Mouse (Mus musculus) kidney, postnatal 0 days (tissue): Measurements from ENCODE around the gene Dmrtc2. TPM values are rescaled to one million over a fixed set of nuclear protein-coding genes. Genes with fewer than 3 reads are reported as not detected.
"Not testable (repeated sequence)": the region's sequence is repeated elsewhere in the genome, so short reads cannot be mapped to it uniquely, and the experiment has no call there.

Experiments
- ATAC-seq: fragments of 200-750 bp; cut with Nextera tagmentation; replicated peaks from 2 replicates; pipeline ENCODE4 v1.8.0; 2017; ENCODE audit warnings: low read depth, moderate number of reproducible peaks, moderate TSS enrichment, moderate library complexity; ENCODE audit not compliant: low FRiP score
- DNase-seq: peaks from one replicate; pipeline ENCODE4 v3.0.0-alpha.2; 2016; ENCODE audit warnings: low spot score
- H3K27ac ChIP-seq: fragments of 300-500 bp; sonication (generic); 2 replicates; pipeline ENCODE4 v1.5.1; 2014; ENCODE audit warnings: mild to moderate bottlenecking
- H3K27me3 ChIP-seq: fragments of 300-500 bp; sonication (generic); 2 replicates; pipeline ENCODE4 v1.6.1; 2014; ENCODE audit warnings: low read length, mixed read lengths; ENCODE audit not compliant: insufficient read depth
- H3K36me3 ChIP-seq: fragments of 300-500 bp; sonication (generic); 2 replicates; pipeline ENCODE4 v1.6.1; 2014; ENCODE audit warnings: low read length, mixed read lengths; ENCODE audit not compliant: insufficient read depth
- H3K4me1 ChIP-seq: fragments of 300-500 bp; sonication (generic); replicated peaks from 2 replicates; pipeline ENCODE4 v1.6.1; 2014; ENCODE audit warnings: antibody characterized with exemption, low read length, mixed read lengths; ENCODE audit not compliant: insufficient read depth
- H3K4me2 ChIP-seq: fragments of 300-500 bp; sonication (generic); 2 replicates; pipeline ENCODE4 v1.6.1; 2014; ENCODE audit warnings: mild to moderate bottlenecking, low read length, moderate library complexity, mixed read lengths
- H3K4me3 ChIP-seq: fragments of 300-500 bp; sonication (generic); replicated peaks from 2 replicates; pipeline ENCODE4 v1.5.1; 2014; ENCODE audit warnings: low read depth, low read length
- H3K9ac ChIP-seq: fragments of 300-500 bp; sonication (generic); 2 replicates; pipeline ENCODE4 v1.6.1; 2014; ENCODE audit warnings: low read depth, low read length
- H3K9me3 ChIP-seq: fragments of 300-500 bp; sonication (generic); replicated peaks from 2 replicates; pipeline ENCODE4 v1.6.1; 2016; ENCODE audit warnings: low read length, inconsistent platforms, mixed read lengths
- CTCF ChIP-seq: IDR thresholded peaks from 2 replicates; pipeline ENCODE4 v1.5.1; 2016; ENCODE audit warnings: antibody characterized with exemption, low read depth, mild to moderate bottlenecking, moderate library complexity
- WGBS: fragments of 180-500 bp; shearing (Covaris S2); extraction: QIAGEN DNeasy Blood & Tissue Kit; methylation state at CpG from one replicate; pipeline ENCODE4 v1.1.7; 2014; 5-methylcytosine and 5-hydroxymethylcytosine counted together
- polyA plus RNA-seq: library from polyadenylated mRNA; unstranded; fragments of >200 nt; fragmentation: Nextera tagmentation; extraction: Ambion mirVana; gene quantifications from 2 replicates; pipeline ENCODE4 v1.2.1, GENCODE M21; 2015

The Dmrtc2 gene
- 0.12 and 0.19 TPM in 2 replicates for polyA plus RNA-seq

- Histone ChIP-seq H3K27me3 (no peaks in the 10 kb centered on the region), H3K4me3 (no peak within 1 kb of the TSS), H3K27ac (no peak within 1 kb of the TSS), H3K36me3 (no peaks in the 10 kb centered on the region), H3K9me3 (no peaks in the 10 kb centered on the region), H3K9ac (no peak within 1 kb of the TSS), H3K4me2 (no peak within 1 kb of the TSS), H3K4me1 (no peaks in the 10 kb centered on the region)
- 56% methylated on average over 38 of the region's 41 CpGs for WGBS
- no peak for TF ChIP-seq CTCF
- ATAC-seq (no peak), DNase-seq (no peak)
Measured at GRCm38 (mm10) chr7:24869532-24870165, at the start of gene Dmrtc2, which contains the start of gene Lypd4. Gene Dmrtc2, plus strand, starts transcription at chr7:24870057. Gene Lypd4, minus strand, starts transcription at chr7:24869941.

- Histone ChIP-seq H3K4me2 (no peak overlapping the region), H3K4me1 (no peaks in the 10 kb centered on the region), H3K27me3 (no peaks in the 10 kb centered on the region), H3K27ac (no peak overlapping the region), H3K36me3 (no peaks in the 10 kb centered on the region), H3K4me3 (no peak overlapping the region), H3K9ac (no peak overlapping the region), H3K9me3 (no peaks in the 10 kb centered on the region)
- DNase-seq, result no peak
- TF ChIP-seq CTCF, result no peak
- WGBS, result 60% methylated on average over 7 of the region's 7 CpGs
- no peak for ATAC-seq
Measured at GRCm38 (mm10) chr7:24824452-24824851, 45.4 kb upstream of the Dmrtc2 start.

- Histone ChIP-seq H3K36me3 (no peaks in the 10 kb centered on the region), H3K27me3 (no peaks in the 10 kb centered on the region), H3K9ac (no peak overlapping the region), H3K9me3 (no peaks in the 10 kb centered on the region), H3K27ac (no peak overlapping the region), H3K4me2 (no peak overlapping the region), H3K4me3 (no peak overlapping the region), H3K4me1 (no peaks in the 10 kb centered on the region)
- no peak for TF ChIP-seq CTCF
- ATAC-seq, result no peak
- 88% methylated on average over 4 of the region's 4 CpGs for WGBS
- DNase-seq, result no peak
Measured at GRCm38 (mm10) chr7:24827181-24827580, 42.7 kb upstream of the Dmrtc2 start.

- not testable (repeated sequence) for DNase-seq, H3K4me2 ChIP-seq, H3K27me3 ChIP-seq, H3K4me3 ChIP-seq, H3K9me3 ChIP-seq, H3K4me1 ChIP-seq, H3K9ac ChIP-seq, H3K27ac ChIP-seq, H3K36me3 ChIP-seq
- peak; percentile 40; the same call in 1 of the 2 replicates for ATAC-seq
- WGBS, result 53% methylated on average over 11 of the region's 13 CpGs
Measured at GRCm38 (mm10) chr7:24838732-24839409, 31.0 kb upstream of the Dmrtc2 start.

GRCm38 (mm10) chr7:24839410-24839808, 30.4 kb upstream of the Dmrtc2 start:
- Histone ChIP-seq H3K9me3 (no peaks in the 10 kb centered on the region), H3K27ac (no peak overlapping the region), H3K4me2 (no peak overlapping the region), H3K9ac (no peak overlapping the region), H3K27me3 (no peaks in the 10 kb centered on the region), H3K4me1 (no peaks in the 10 kb centered on the region), H3K36me3 (no peaks in the 10 kb centered on the region), H3K4me3 (no peak overlapping the region)
- 71% methylated on average over 8 of the region's 8 CpGs for WGBS
- ATAC-seq, result no peak
- no peak for DNase-seq
- no peak for TF ChIP-seq CTCF

- no peaks in the 10 kb centered on the region for H3K9me3 ChIP-seq
- H3K36me3 ChIP-seq, result no peaks in the 10 kb centered on the region
- TF ChIP-seq CTCF, result no peak
- ATAC-seq (no peak), DNase-seq (no peak)
- 62% methylated on average over 3 of the region's 3 CpGs for WGBS
- no peak overlapping the region for H3K4me3 ChIP-seq
- H3K4me1 ChIP-seq, result no peaks in the 10 kb centered on the region
- no peak overlapping the region for H3K4me2 ChIP-seq
- no peak overlapping the region for H3K9ac ChIP-seq
- no peaks in the 10 kb centered on the region for H3K27me3 ChIP-seq
- H3K27ac ChIP-seq, result no peak overlapping the region
Measured at GRCm38 (mm10) chr7:24840331-24840730, 29.5 kb upstream of the Dmrtc2 start.
